Mouse (Mus musculus) heart, embryonic 14.5 days (tissue): ENCODE measurements at regions not wholly inside any gene's neighbourhood (a gene's known extent, or its start where the extent isn't known, plus 50 kb on each side); places are given as distances from the start of the nearest gene placed in this dataset.

ENCODE experiments used
- ATAC-seq: fragments of 200-750 bp; cut with Nextera tagmentation; 2 replicates; pipeline ENCODE4 v1.8.0; 2017; ENCODE audit warnings: low read depth, moderate TSS enrichment; ENCODE audit not compliant: insufficient number of reproducible peaks, insufficient read depth, low FRiP score
- H3K27ac ChIP-seq, 2 experiments: fragments of 200-500 bp in 1 of 2; fragments of 300-500 bp in 1 of 2; sonication (generic) in 1 of 2; replicated peaks in 1 of 2; 2 replicates each; pipeline ENCODE4 v1.5.1; 2012 to 2014; ENCODE audit warnings: low read depth in 2 of 2, low read length in 2 of 2, control low read depth in 1 of 2, mild to moderate bottlenecking in 1 of 2, mixed read lengths in 1 of 2; ENCODE audit not compliant: control insufficient read depth in 1 of 2, insufficient read depth in 1 of 2
- H3K27me3 ChIP-seq: fragments of 300-500 bp; sonication (generic); 2 replicates; pipeline ENCODE4 v1.6.1; 2014; ENCODE audit warnings: mild to moderate bottlenecking, low read length, control low read depth; ENCODE audit not compliant: control insufficient read depth, insufficient read depth
- H3K36me3 ChIP-seq: fragments of 300-500 bp; sonication (generic); 2 replicates; pipeline ENCODE4 v1.6.1; 2014; ENCODE audit warnings: mild to moderate bottlenecking, control low read depth, low read length, mixed read lengths; ENCODE audit not compliant: control insufficient read depth, insufficient read depth
- H3K4me1 ChIP-seq, 2 experiments: fragments of 200-500 bp in 1 of 2; fragments of 300-500 bp in 1 of 2; sonication (generic) in 1 of 2; 2 replicates each; pipeline ENCODE4 v1.6.1; 2012 to 2014; ENCODE audit warnings: low read length in 2 of 2, control low read depth in 1 of 2, mixed read lengths in 1 of 2; ENCODE audit not compliant: control insufficient read depth in 2 of 2, insufficient read depth in 2 of 2
- H3K4me2 ChIP-seq: fragments of 300-500 bp; sonication (generic); 2 replicates; pipeline ENCODE4 v1.6.1; 2014; ENCODE audit warnings: mild to moderate bottlenecking, low read length
- H3K4me3 ChIP-seq, 2 experiments: fragments of 200-500 bp in 1 of 2; fragments of 300-500 bp in 1 of 2; sonication (generic) in 1 of 2; 2 replicates each; pipeline ENCODE4 v1.5.1; 2012 to 2014; ENCODE audit warnings: low read length in 2 of 2, mild to moderate bottlenecking in 2 of 2, control low read depth in 1 of 2, low read depth in 1 of 2, moderate library complexity in 1 of 2; ENCODE audit not compliant: control insufficient read depth in 1 of 2, insufficient read depth in 1 of 2
- H3K9ac ChIP-seq: fragments of 300-500 bp; sonication (generic); 2 replicates; pipeline ENCODE4 v1.6.1; 2014; ENCODE audit warnings: mild to moderate bottlenecking, low read length
- H3K9me3 ChIP-seq: fragments of 300-500 bp; sonication (generic); 2 replicates; pipeline ENCODE4 v1.6.1; 2016; ENCODE audit warnings: low read length, control low read depth; ENCODE audit not compliant: control insufficient read depth
- WGBS: fragments of 180-500 bp; shearing (Covaris S2); extraction: QIAGEN DNeasy Blood & Tissue Kit; methylation state at CpG from one replicate; pipeline ENCODE4 v1.1.7; 2014; 5-methylcytosine and 5-hydroxymethylcytosine counted together

- no peak for ATAC-seq
- no peaks in the 10 kb centered on the region for H3K4me1 ChIP-seq
- WGBS: 44% methylated on average over 5 of the region's 5 CpGs
- no peaks in the 10 kb centered on the region for H3K27me3 ChIP-seq
- H3K4me2 ChIP-seq: no peak overlapping the region
- H3K9ac ChIP-seq: no peak overlapping the region
- H3K9me3 ChIP-seq: no peaks in the 10 kb centered on the region
- H3K4me3 ChIP-seq: no peak overlapping the region
- H3K36me3 ChIP-seq: no peaks in the 10 kb centered on the region
- H3K27ac ChIP-seq: no peak overlapping the region
Measured at GRCm38 (mm10) chr10:110534387-110534786, 78.4 kb upstream of the Nav3 start.

DNA sequence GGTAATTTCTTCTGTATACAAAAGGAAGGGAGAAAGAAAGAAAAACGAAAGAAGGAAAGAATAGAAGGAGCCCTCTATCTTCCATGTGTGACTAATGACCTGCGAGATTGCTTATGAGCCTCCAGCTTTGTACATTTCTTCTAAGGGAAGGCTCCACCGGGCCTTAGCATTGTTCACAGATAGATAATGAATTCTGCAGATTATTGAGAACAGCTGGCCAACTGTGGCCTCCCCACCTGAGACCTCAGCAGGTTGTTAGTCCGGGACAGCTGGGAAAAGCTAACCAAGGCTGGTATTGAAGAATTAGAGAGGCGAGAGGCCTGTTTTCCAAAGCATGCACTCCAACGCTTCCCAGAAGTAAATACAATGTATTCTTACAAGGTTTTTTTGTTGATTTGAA lies 86.7 kb upstream of the Nav3 start:
- H3K4me3 ChIP-seq: no peak overlapping the region

GRCm38 (mm10) chr10:110548391-110548790 lies 92.4 kb upstream of the Nav3 start:
- H3K9me3 ChIP-seq: no peaks in the 10 kb centered on the region
- no peaks in the 10 kb centered on the region for H3K36me3 ChIP-seq
- H3K4me1 ChIP-seq: 0 out of 4 replicates have a peak, but pooled peaks cover 0 to under 1% of the 10 kb centered on the region in 2 experiments
- WGBS: 83% methylated on average over 2 of the region's 2 CpGs
- H3K27ac ChIP-seq: no peak overlapping the region
- no peak overlapping the region for H3K4me3 ChIP-seq
- H3K27me3 ChIP-seq: no peaks in the 10 kb centered on the region
- no peak for ATAC-seq
- no peak overlapping the region for H3K4me2 ChIP-seq
- no peak overlapping the region for H3K9ac ChIP-seq

More for the DNA sequence above, 86.7 kb upstream of the Nav3 start:
- H3K9ac ChIP-seq: no peak overlapping the region
- no peak overlapping the region for H3K27ac ChIP-seq
- WGBS: 66% methylated on average over 6 of the region's 6 CpGs
- ATAC-seq: no peak
- H3K27me3 ChIP-seq: no peaks in the 10 kb centered on the region
- no peaks in the 10 kb centered on the region for H3K4me1 ChIP-seq
- no peaks in the 10 kb centered on the region for H3K9me3 ChIP-seq
- H3K36me3 ChIP-seq: no peaks in the 10 kb centered on the region
- no peak overlapping the region for H3K4me2 ChIP-seq

DNA sequence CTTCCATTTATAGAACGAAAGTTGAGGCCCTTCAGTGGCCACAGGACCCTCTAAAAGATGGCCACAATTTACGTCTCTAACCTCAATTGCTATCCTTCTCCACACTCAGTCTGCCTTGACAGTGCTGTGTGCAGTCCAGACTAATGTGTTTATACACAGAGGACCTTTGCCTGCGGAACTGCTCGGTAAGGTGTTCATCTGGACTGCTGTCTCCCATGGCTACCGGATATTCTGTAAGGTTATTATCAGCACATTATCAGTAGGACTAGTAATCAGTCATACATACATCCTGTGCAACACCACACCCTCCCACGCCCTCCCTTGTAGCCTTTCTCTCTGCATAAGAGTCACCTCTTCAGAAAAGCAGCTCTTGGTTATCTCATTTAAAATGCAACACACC lies 98.0 kb upstream of the Nav3 start:
- H3K27me3 ChIP-seq: no peaks in the 10 kb centered on the region
- H3K4me1 ChIP-seq: peaks cover 7% of the 10 kb centered on the region in 2 experiments; a peak in 2 of 4 replicates
- no peak for ATAC-seq
- H3K27ac ChIP-seq: 0 out of 4 replicates have a peak overlapping the region, but pooled peaks of 1 of the 2 experiments have one; percentile 14
- no peaks in the 10 kb centered on the region for H3K36me3 ChIP-seq
- H3K4me3 ChIP-seq: no peak overlapping the region
- 45% methylated on average over 6 of the region's 6 CpGs for WGBS
- H3K9me3 ChIP-seq: no peaks in the 10 kb centered on the region
- no peak overlapping the region for H3K4me2 ChIP-seq
- no peak overlapping the region for H3K9ac ChIP-seq

DNA sequence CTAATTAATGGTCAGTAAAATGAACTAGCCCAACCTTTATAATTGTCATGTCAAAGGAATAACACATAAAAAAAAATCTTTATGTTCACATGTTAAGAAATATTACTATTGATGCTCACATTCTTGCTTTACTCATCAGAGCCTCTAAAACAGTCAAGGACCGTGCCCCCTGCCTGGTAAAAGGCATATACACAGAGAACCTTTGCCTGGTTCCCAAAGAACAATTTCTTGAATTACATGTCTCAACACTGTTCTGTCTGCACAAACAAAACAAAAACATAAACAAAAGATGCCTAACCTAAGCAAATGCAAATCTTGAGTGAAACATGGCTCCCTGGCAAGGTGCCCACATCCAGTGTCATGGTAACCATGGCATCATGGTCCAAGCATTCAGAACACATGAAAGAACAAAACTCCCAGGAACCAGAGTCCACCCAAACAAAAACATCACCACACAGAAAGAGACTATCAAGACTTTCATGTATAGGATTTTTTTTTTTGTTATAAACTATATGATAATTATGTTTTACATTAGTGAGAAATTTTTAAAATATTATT lies 100.4 kb upstream of the Nav3 start:
- WGBS: 89% methylated on average over 1 of the region's 1 CpGs
- no peak overlapping the region for H3K4me2 ChIP-seq
- H3K36me3 ChIP-seq: no peaks in the 10 kb centered on the region
- no peaks in the 10 kb centered on the region for H3K9me3 ChIP-seq
- H3K27ac ChIP-seq: no peak overlapping the region
- H3K4me1 ChIP-seq: peaks cover 7% of the 10 kb centered on the region in 2 experiments; a peak in 2 of 4 replicates
- H3K4me3 ChIP-seq: no peak overlapping the region
- no peak for ATAC-seq
- no peak overlapping the region for H3K9ac ChIP-seq
- no peaks in the 10 kb centered on the region for H3K27me3 ChIP-seq

DNA sequence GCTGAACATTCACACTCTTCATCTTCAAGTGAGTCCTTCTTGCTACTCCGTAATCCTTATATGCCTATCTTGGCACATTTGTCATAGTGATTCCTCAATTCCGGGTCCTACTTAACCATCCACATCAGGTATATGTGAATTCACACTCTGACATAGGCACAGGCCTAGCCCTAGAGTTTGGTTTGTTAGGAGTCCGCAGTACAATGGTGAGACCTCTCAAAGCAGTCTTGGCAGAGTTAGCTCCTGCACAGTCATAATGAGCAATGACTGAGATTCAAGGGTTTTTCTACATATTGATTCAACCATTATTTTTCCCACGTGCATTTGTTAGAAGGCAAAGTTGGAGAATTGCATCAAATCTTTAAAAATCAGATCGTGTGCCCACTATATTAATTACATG lies 107.1 kb upstream of the Nav3 start:
- 84% methylated on average over 5 of the region's 5 CpGs for WGBS
- no peak overlapping the region for H3K27ac ChIP-seq
- no peaks in the 10 kb centered on the region for H3K9me3 ChIP-seq
- H3K27me3 ChIP-seq: no peaks in the 10 kb centered on the region
- H3K4me1 ChIP-seq: no peaks in the 10 kb centered on the region; a peak in 1 of 4 replicates
- H3K4me2 ChIP-seq: no peak overlapping the region
- no peak for ATAC-seq
- H3K36me3 ChIP-seq: no peaks in the 10 kb centered on the region
- H3K4me3 ChIP-seq: no peak overlapping the region
- H3K9ac ChIP-seq: no peak overlapping the region

DNA sequence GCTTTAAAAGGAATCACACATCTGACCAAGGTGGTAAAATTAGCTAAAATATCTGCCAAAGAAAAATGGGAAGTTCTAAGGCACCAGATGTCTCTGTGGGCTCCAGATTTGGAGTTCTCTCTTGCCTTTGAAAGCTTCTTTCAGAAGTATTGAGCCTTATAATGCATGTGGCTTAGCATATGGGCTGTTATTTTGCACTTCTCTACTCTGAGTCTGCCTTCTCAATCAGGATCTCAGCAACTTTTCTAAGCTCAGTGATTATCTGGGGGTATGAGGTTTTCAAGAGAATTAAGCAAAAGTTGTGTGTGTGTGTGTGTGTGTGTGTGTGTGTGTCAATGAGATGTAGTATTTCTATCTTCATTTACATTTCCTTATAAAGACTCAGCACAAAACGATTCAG lies 107.6 kb upstream of the Nav3 start:
- 62% methylated on average over 1 of the region's 1 CpGs for WGBS
- Histone ChIP-seq H3K4me2 (no peak overlapping the region), H3K27ac (no peak overlapping the region), H3K9ac (no peak overlapping the region), H3K9me3 (no peaks in the 10 kb centered on the region), H3K36me3 (no peaks in the 10 kb centered on the region), H3K4me3 (no peak overlapping the region), H3K4me1 (no peaks in the 10 kb centered on the region; a peak in 1 of 4 replicates), H3K27me3 (no peaks in the 10 kb centered on the region)
- ATAC-seq: no peak
